Mouse (Mus musculus) inflammation-experienced regulatory T-cells, adult 6 months (primary cell): ENCODE results near the gene Chd5. TPM values are rescaled to one million over a fixed set of nuclear protein-coding genes. Genes with fewer than 3 reads are reported as not detected.

Source experiments
- polyA plus RNA-seq, 3 experiments: library from polyadenylated mRNA; unstranded; fragments of 100-300 nt; shearing (Covaris generic); gene quantifications; one replicate each; pipeline ENCODE4 v1.2.1; 2017

Gene Chd5
- polyA plus RNA-seq, 3 experiments from 2014 or later, result 0.05 to 0.11 TPM; not detected in 1

Other genes with a start within 250 kb of the Chd5 start
- gene Tnfrsf25, start 222.7 kb upstream of the Chd5 start, polyA plus RNA-seq, result 100 to 1,000 TPM; 125 to 133 (median 127) TPM
- 10 to 100 TPM in 1 of 3 experiments, 1 to 10 TPM in 2; 6.0 to 13.1 (median 9.7) TPM for gene Espn, start 186.3 kb upstream of the Chd5 start, polyA plus RNA-seq
- not detected for gene Hes2, start 179.8 kb upstream of the Chd5 start, polyA plus RNA-seq
- gene Acot7, start 160.5 kb upstream of the Chd5 start, polyA plus RNA-seq, result 100 to 1,000 TPM; 124 to 249 (median 126) TPM
- gene Gpr153, start 64.4 kb upstream of the Chd5 start, polyA plus RNA-seq, result under 1 TPM in 1 of 3 experiments, not detected in 2; 0.15 TPM
- gene Hes3, start 47.0 kb upstream of the Chd5 start, polyA plus RNA-seq, result not detected
- 1 to 10 TPM; 5.1 to 8.8 (median 7.1) TPM for gene Icmt, start 41.4 kb upstream of the Chd5 start, polyA plus RNA-seq
- not detected for gene Rnf207, start 19.7 kb upstream of the Chd5 start, polyA plus RNA-seq
- 1,000 to 10,000 TPM in 1 of 3 experiments, 100 to 1,000 TPM in 2; 752 to 1,062 (median 960) TPM for gene Rpl22, start 12.9 kb upstream of the Chd5 start, polyA plus RNA-seq
- gene Nphp4, start 138.1 kb downstream of the Chd5 start, polyA plus RNA-seq, result under 1 TPM in 1 of 3 experiments, not detected in 2; 0.41 TPM
- 100 to 1,000 TPM in 1 of 3 experiments, 10 to 100 TPM in 2; 81.9 to 170 (median 96.5) TPM for gene Kcnab2, start 139.2 kb downstream of the Chd5 start, polyA plus RNA-seq